Mouse (Mus musculus) bone marrow, adult 2 months (tissue): ENCODE data around the gene Ccdc116.

ENCODE experiments used
- CTCF ChIP-seq: fragments of 200-500 bp; IDR thresholded peaks from 2 replicates; pipeline ENCODE4 v1.5.1; 2011; ENCODE audit warnings: low read length, control low read depth; ENCODE audit not compliant: control insufficient read depth, insufficient read depth
- POLR2A ChIP-seq: fragments of 200-500 bp; IDR thresholded peaks from 2 replicates; pipeline ENCODE4 v1.6.1; 2011; ENCODE audit warnings: low read depth, mild to moderate bottlenecking, control low read depth, low read length, borderline replicate concordance; ENCODE audit not compliant: control insufficient read depth

- TF ChIP-seq CTCF, result no peak
- TF ChIP-seq POLR2A, result no peak
Measured at GRCm38 (mm10) chr16:17137355-17137754, 9.7 kb downstream of the Ccdc116 start.
